Mouse (Mus musculus): ENCODE measurements around the gene Olfr364-ps1. TPM values are rescaled to one million over a fixed set of nuclear protein-coding genes. Genes with fewer than 3 reads are reported as not detected.

The Olfr364-ps1 gene
- total RNA-seq (2023), result not detected

DNA sequence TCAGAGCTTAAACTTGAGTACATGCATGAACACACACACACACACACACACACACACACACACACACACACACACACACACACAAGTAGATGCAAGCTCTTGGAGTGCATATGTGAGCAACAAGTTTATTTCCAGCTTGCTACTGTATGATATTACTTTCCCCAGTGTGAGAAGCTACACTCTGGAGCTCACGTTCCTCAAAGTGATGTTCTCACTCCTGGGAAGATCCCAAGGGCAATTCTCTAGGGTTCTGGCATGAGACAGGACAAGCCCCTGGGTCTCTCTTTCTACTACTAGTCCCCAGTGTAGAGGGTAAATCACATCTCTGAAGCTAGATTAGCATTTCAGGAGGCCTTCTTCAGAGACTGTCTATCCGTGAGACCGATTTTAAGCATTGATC is at the start of gene Olfr364-ps1:
TSS of gene Olfr364-ps1 (plus strand) at position 301 of the 400 bp plus-strand sequence.

GRCm38 (mm10) chr2:37117810-37118209 is 21.3 kb upstream of the Olfr364-ps1 start, which contains the start of gene Olfr362:
Gene Olfr362, minus strand, starts transcription at chr2:37117910.

GRCm38 (mm10) chr2:37187898-37188297 is 48.8 kb downstream of the Olfr364-ps1 start, which contains the start of gene Olfr365:
Gene Olfr365, plus strand, starts transcription at chr2:37188198.

Other genes starting within 250 kb of the Olfr364-ps1 start
- not detected for gene Olfr353, start 246.4 kb upstream of the Olfr364-ps1 start, total RNA-seq (2023)
- gene Olfr354, start 233.6 kb upstream of the Olfr364-ps1 start, total RNA-seq (2023), result not detected
- gene Olfr355, start 210.4 kb upstream of the Olfr364-ps1 start, total RNA-seq (2023), result not detected
- gene Olfr356, start 202.2 kb upstream of the Olfr364-ps1 start, total RNA-seq (2023), result not detected
- gene Olfr357, start 145.5 kb upstream of the Olfr364-ps1 start, total RNA-seq (2023), result not detected
- gene Olfr358, start 130.0 kb upstream of the Olfr364-ps1 start, total RNA-seq (2023), result not detected
- not detected for gene Olfr360, start 73.6 kb upstream of the Olfr364-ps1 start, total RNA-seq (2023)
- not detected for gene Olfr361, start 50.0 kb upstream of the Olfr364-ps1 start, total RNA-seq (2023)
- gene Olfr362, start 21.4 kb upstream of the Olfr364-ps1 start, total RNA-seq (2023), result not detected
- not detected for gene Olfr365, start 48.9 kb downstream of the Olfr364-ps1 start, total RNA-seq (2023)
- gene Olfr366, start 72.3 kb downstream of the Olfr364-ps1 start, total RNA-seq (2023), result not detected
- not detected for gene Olfr368, start 187.2 kb downstream of the Olfr364-ps1 start, total RNA-seq (2023)
- gene Pdcl, start 220.0 kb downstream of the Olfr364-ps1 start, total RNA-seq (2023), result 23.3 TPM

All from CD4-positive naive resting alpha-beta T cell, adult 76 days (primary cell).